Mouse (Mus musculus) ZHBTc4 (cell line): ENCODE results near the gene Psmb9.

Experiments used
- DNase-seq: peaks from one replicate; pipeline ENCODE4 v3.0.0-alpha.2; 2011; ENCODE audit warnings: low read depth, low spot score

The Psmb9 gene

DNA sequence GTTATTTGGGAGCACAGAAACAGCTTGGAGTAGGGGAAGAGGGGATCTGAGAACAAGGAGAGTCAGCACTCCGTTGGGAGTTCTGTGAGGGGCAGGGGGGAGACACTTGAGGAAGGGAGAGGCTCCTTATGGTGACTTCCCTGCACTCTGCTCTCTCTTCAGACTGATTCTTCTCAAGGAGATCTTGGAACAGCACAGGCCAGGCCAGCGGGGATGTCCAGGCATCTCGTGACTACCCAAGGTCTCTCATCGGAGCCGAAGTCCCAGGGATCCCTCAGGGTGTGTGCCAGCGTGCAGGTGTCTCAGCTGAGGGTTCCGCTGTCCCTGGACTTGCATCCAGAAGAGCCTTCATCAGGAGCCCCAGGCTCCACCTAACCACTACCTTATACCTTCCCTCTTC, 48.9 kb downstream of the Psmb9 start:
- no peak for DNase-seq

- DNase-seq, result no peak
Measured at GRCm38 (mm10) chr17:34137601-34138000, 50.0 kb downstream of the Psmb9 start.

- DNase-seq, result peak; percentile 99
Measured at GRCm38 (mm10) chr17:34135297-34136224, 52.0 kb downstream of the Psmb9 start.

GRCm38 (mm10) chr17:34134451-34134850, 53.1 kb downstream of the Psmb9 start:
- no peak for DNase-seq

DNA sequence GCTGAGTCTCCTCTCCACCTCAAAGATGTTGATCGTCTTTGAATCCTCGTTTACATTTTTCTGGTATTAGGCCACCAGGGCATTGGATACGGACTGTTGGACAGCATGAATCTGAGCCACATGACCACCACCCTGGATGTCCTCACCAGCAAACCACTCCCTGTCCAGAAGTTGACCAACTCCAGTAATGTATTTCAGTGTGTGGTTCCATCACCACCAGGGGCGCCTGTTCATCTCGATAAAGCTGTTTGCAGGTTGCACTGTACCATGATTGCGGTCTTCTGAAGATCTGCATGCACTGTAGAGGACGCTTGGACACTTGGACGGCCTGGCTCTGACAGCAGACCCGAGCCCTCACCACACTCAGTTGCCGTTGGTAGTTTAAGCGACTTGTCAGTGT, 54.3 kb downstream of the Psmb9 start:
- DNase-seq, result peak; percentile 43
